Mouse (Mus musculus): Measurements from ENCODE around the gene Ndufb5. TPM values are rescaled to one million over a fixed set of nuclear protein-coding genes. Genes with fewer than 3 reads are reported as not detected.
A peak's percentile ranks its signal among the peaks of the same experiment; 100 is the strongest.
"Not testable (repeated sequence)": the region's sequence is repeated elsewhere in the genome, so short reads cannot be mapped to it uniquely, and the experiment has no call there.

Gene Ndufb5
- total RNA-seq, 2 experiments from 2014 or later: 192 to 210 TPM

DNA sequence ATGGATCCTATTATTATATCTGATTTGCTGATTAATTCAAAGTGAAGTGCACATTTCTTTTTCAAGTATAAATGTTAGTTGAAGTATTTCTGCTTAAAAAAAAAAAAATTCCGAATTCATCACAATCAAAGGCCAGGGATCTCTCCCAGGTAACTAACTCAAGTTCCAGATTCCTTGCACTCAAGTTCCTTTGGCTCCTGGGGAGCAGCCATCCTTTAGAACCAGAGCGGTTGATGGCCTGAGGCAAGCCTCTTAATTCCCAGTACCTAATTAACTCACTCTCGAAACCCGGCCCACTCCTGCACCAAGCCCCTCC is 28.8 kb upstream of the Ndufb5 start:
- H3K4me3 ChIP-seq: peak overlapping the region; percentile 82
- DNase-seq (ENCODE audit: low spot score in 2 of 2): no peak
- peak overlapping the region; percentile 63 for H3K27ac ChIP-seq
- TF ChIP-seq CTCF (conservative IDR thresholded peaks at IDR 0.05): no peak

DNA sequence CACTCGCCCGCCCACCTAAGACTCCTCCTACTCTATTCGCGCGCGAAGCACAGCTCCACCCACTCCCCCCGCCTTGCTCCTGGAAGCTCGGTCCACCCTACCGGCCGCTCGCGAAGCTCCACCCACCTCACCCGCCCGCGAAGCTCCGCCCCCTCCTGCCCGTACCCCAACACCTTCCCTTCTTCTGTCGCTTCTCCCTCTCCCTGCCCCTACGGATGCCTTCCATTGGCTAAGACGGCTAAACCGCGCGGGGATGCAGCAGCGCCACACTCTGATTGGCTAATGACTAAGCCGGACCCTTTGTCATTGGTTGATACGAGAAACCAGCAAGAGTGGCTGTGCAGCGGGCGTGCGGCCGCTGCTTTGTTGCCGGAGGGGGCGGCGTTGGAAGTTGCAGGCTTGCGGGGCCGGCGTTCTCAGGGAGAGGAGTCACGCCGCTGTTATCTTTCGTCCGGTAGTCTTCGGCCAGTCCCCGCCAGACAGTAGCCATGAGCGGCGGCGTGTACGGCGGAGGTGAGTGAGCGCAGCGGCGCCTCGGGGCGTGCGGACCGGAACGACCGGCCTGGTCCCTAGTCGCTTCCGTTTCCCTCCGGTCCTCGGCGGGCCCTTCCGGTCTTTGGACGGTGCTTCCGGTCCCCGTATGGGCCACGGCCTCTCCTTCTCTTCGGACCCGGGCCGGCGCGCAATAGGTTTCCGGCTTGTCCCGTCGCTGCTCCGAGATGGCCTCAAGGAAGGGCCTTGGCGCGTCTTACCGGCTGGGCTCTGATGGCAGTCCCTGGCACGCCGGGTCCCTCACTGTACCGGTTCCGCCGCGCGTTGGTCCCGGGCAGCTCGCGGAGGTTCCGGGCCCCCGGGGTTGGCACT is 28.2 kb upstream of the Ndufb5 start:
- H3K27ac ChIP-seq: peak overlapping the region; percentile 91
- peak; percentile 96 to 98 for DNase-seq (ENCODE audit: low spot score in 2 of 2)
- peak; percentile 53 for TF ChIP-seq CTCF (conservative IDR thresholded peaks at IDR 0.05)

DNA sequence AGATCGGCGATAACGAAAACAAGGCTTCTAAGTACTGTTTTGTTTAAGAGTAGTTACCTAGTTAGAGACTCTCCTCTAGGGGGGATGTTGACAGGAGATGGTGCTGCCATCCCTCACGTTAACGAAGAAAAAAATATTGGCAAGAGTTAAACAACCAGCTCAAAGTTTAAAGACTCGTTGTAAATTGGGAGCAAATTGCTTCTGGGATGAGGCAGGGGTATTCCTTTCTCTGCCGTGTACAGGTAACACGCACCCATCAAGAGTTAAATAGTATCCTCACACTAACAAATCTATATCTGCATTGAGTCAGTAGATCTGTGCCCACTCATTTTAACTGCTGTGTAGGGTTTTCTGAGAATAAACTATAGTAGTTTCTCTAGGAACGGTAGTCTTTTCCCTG is 27.4 kb upstream of the Ndufb5 start:
- peak overlapping the region; percentile 82 for H3K4me3 ChIP-seq
- no peak for TF ChIP-seq CTCF (conservative IDR thresholded peaks at IDR 0.05)
- DNase-seq (ENCODE audit: low spot score in 2 of 2): no peak
- peak overlapping the region; percentile 91 for H3K27ac ChIP-seq

More for the DNA sequence above, 28.2 kb upstream of the Ndufb5 start:
- H3K4me3 ChIP-seq: peak overlapping the region; percentile 82

DNA sequence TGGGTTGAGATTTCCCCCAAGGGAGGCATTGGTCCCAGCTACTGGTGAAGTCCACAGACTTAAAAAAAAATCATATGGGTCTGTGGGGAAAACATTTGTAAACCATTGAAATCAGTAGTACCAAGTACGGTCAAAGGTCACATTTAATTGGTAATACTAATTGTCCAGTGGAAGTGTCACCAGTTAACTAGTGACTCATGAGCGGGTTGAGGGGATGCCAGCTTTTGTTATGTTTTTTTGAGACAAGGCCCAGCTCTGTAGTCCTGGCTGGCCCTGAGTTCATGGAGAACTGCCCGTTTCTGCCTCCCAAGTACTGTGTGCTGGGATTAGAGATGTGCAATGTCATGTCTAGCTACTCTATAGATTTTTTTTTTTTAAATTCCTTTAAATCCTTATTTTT is 23.1 kb upstream of the Ndufb5 start:
- Histone ChIP-seq H3K4me3 (no peak overlapping the region), H3K27ac (no peak overlapping the region)
- TF ChIP-seq CTCF (conservative IDR thresholded peaks at IDR 0.05): no peak
- no peak for DNase-seq (ENCODE audit: low spot score in 2 of 2)

DNA sequence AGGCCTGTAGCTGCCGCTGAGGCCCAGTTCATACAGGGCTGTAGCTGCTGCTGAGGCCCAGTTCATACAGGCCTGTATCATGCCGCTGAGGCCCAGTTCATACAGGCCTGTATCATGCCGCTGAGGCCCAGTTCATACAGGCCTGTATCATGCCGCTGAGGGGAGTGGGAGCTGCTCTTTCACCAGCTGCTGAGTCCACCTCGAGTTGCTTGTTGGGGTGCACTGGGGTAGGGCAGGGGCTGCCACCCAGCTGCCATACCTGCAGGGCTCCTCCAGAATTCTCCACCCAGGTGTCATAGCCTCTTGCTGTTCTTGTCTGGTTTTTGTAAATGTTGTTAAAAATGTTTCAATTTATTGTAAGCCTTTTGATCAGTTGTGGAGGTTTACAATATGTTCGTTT is 19.4 kb upstream of the Ndufb5 start:
- not testable (repeated sequence) for H3K4me3 ChIP-seq; H3K27ac ChIP-seq; DNase-seq (ENCODE audit: low spot score in 2 of 2)

DNA sequence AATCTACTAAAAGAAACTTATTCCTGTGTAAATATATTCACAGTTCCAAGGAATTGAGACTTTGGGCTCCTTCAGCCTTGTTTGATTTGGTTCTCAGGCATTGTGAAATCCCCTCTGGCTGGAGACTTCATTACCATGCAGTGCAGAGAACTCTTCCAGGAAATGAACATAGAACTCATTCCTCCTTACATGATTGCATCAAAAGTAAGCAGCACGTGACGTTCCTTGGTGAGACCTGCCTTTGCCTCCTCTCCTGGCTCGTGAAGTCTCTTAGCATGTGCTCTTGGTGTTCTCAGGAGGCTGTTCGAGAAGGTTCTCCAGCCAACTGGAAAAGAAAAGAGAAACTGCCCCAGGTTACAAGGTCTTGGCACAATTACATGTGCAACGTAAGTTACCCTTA is 18.5 kb upstream of the Ndufb5 start:
- Histone ChIP-seq H3K4me3 (no peak overlapping the region), H3K27ac (no peak overlapping the region)
- no peak for TF ChIP-seq CTCF (conservative IDR thresholded peaks at IDR 0.05)
- DNase-seq (ENCODE audit: low spot score in 2 of 2): no peak

DNA sequence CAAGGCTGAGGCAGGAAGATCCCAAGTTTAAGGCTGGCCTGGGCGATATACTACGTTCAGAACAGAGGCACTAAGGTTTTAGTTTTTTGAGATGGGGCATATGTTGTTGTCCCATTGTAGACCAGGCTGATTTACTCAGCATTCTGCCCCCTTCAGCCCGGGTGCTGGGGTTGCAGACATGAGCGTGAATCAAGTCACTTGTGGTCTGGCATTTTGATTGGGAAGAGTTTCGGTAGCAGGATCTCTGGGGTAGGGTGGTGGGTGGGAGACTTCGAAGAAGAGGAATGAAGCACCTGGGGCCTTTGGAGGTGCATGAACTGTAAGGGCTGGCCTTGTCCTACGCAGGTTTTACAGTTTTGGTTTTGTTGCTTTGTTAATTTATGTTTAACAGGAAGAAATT is 12.6 kb upstream of the Ndufb5 start:
- no peak overlapping the region for H3K4me3 ChIP-seq
- DNase-seq (ENCODE audit: low spot score in 2 of 2): no peak
- H3K27ac ChIP-seq: no peak overlapping the region
- no peak for TF ChIP-seq CTCF (conservative IDR thresholded peaks at IDR 0.05)

DNA sequence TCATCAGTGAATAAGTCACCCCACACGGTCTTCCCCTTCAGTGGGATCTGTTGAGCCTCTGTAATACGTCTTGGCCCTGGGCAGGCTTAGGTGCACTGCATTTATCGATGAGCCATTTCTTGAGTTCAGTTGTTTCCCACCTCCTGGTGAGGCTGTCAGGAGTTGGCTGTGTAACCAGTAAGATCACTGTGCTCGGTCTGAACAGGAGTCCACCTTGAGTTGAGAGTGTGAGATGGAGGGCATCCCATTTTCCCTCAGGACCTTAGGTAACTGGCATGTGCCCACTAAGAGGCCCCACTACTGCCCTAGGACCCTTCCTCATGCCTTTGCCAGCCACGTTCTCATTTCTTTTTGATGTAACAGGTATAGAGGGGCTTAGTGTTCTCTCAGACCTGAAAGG is 10.8 kb upstream of the Ndufb5 start:
- no peak for DNase-seq (ENCODE audit: low spot score in 2 of 2)
- TF ChIP-seq CTCF (conservative IDR thresholded peaks at IDR 0.05): no peak
- H3K27ac ChIP-seq: no peak overlapping the region
- H3K4me3 ChIP-seq: no peak overlapping the region

DNA sequence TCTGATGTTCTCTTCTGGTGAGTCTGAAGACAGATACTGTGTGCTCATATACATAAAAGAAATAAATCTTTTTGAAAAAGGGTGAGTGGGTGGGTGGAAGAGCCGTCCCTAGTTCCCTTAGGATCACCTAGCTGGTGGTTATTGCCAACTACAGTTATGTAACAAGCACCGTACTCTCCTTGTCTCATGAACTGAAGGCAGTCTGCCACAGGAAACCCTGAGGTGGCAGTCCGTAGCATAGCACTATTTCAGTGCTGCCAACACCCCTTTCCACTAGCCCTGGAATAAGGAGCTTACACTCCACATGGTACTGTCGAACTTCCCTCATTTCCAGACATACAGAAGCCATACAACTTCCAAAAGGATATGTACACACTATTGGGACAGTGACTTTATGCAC is 8.9 kb upstream of the Ndufb5 start:
- H3K27ac ChIP-seq: no peak overlapping the region
- no peak for TF ChIP-seq CTCF (conservative IDR thresholded peaks at IDR 0.05)
- no peak overlapping the region for H3K4me3 ChIP-seq
- DNase-seq (ENCODE audit: low spot score in 2 of 2): no peak

DNA sequence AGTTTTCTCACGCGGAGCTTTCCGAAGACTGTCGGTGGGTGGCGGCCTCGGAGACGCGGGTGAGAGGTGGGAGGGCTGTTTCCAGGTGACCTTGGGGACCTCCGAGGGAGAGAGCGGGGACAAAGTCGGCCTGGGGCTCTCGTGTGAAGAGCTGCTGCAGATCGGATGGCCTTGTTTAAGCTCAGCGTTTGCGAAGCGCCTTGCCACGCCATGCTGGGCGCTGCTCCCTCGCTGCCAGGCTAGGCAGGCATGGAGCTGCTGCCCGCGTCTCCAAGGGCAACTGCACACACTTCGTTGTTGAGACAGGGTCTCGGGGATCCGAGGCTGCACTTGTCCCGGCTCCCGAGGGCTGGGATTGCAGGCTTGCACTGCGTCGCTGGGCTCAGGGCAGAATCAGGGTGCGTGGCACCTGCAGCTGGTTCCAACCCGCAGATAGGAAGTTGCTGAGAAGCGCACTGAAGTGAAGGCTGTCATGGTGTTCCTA is 424 bp downstream of the Ndufb5 start, which contains the start of gene Mrpl47:
Mrpl47 (minus strand) TSS at position 434 of the 484 bp plus-strand sequence.
- no peak for DNase-seq (ENCODE audit: low spot score in 2 of 2)
- Histone ChIP-seq H3K27ac (peak within 1 kb of the TSS; percentile 96), H3K4me3 (peak within 1 kb of the TSS; percentile 100)
- no peak for TF ChIP-seq CTCF (conservative IDR thresholded peaks at IDR 0.05)

DNA sequence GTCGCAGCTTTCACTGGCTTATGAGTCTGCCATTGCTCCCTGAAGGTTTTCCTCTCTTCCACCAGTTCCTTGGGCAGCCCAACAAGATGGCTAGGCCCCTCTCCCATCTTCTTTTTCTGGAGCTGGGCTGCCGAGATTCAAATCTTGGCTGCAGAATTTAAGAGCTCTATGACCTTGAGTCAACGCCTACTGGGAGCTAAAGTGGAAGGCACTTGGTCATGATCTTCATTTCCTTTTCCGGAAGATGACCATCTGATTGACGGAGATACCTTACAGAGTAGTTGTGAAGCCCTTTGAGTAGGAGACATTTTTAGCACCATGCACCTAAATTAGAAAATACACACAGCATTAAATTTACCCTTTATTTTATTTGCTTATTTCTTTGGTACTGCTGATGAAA is 1.8 kb downstream of the Ndufb5 start:
- no peak overlapping the region for H3K27ac ChIP-seq
- no peak for TF ChIP-seq CTCF (conservative IDR thresholded peaks at IDR 0.05)
- no peak for DNase-seq (ENCODE audit: low spot score in 2 of 2)
- no peak overlapping the region for H3K4me3 ChIP-seq

DNA sequence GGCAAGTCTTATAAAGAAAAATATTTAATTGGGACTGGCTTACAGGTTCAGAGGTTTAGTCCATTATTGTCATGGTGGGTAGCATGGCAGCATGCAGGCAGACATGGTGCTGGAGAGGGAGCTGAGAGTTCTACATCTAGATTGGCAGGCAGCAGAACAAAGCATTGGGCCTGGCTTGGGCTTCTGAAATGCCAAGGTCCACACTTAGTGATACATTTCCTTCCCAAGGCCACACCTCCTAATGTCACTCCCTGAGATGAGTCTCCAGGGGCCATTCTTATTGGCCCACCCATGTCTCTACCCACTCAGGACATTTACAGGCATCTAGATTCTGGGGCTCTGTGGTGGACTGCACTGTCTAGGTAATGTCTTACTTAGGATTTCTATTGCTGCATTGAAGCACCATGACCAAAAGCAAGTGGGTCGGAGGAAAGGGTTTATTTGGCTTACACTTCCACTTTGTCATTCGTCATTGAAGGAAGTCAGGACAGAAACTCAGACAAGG is 5.5 kb downstream of the Ndufb5 start:
- H3K4me3 ChIP-seq: no peak overlapping the region
- no peak for TF ChIP-seq CTCF (conservative IDR thresholded peaks at IDR 0.05)
- no peak for DNase-seq (ENCODE audit: low spot score in 2 of 2)

DNA sequence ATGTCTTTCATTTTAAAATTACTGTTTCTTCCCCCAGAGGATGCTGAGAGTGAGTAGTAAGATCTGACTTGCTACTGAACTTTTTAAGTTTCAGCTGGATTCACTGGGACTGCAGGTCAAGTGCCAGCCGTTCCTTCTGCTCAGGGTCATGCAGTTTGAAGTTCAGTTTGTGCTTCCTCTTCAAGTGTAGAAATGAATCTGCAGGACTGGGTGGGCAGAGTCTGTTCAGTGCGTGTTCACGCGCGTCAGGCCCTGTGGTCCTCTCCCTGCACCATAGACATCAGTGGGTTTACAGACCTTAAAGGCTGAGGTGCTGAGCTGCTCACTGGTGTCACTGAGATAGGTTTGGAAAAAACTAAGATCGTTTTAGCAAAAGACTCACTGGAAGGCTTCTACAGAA is 8.2 kb downstream of the Ndufb5 start:
- TF ChIP-seq CTCF (conservative IDR thresholded peaks at IDR 0.05): no peak
- Histone ChIP-seq H3K4me3 (no peak overlapping the region), H3K27ac (no peak overlapping the region)
- DNase-seq (ENCODE audit: low spot score in 2 of 2): no peak

More for the DNA sequence above, 5.5 kb downstream of the Ndufb5 start:
- H3K27ac ChIP-seq: no peak overlapping the region

DNA sequence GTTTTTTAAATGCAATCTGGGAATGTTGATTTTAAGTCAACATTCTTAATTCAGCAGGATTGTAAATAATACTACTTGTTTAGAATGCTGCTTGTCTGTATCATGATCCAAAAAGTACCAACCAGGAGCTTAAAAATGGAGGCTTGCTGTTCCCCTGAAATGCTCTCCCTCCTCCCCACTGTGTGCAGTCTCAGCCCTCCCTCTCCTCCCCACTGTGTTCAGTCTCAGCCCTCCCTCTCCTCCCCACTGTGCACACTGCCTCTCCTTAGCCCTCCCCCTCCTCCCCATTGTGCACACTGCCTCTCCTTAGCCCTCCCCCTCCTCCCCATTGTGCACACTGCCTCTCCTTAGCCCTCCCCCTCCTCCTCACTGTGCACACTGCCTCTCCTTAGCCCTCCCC is 8.6 kb downstream of the Ndufb5 start:
- H3K27ac ChIP-seq; DNase-seq (ENCODE audit: low spot score in 2 of 2); H3K4me3 ChIP-seq: not testable (repeated sequence)

Data from layer of hippocampus, adult 2 months (tissue).